Mouse (Mus musculus) left cerebral cortex, postnatal 4 days (tissue): Measurements from ENCODE around the gene Supt6. TPM values are rescaled to one million over a fixed set of nuclear protein-coding genes. Genes with fewer than 3 reads are reported as not detected.

Experiments
- DNase-seq: peaks from one replicate; pipeline ENCODE4 v3.0.0-alpha.2; 2022
- intact Hi-C: fragments of 180-260 bp; cut with DNase I; formaldehyde crosslinking; loops from one replicate; pipeline ENCODE4 v1.15.1; 2025
- total RNA-seq, 2 experiments: library from RNA; stranded (reverse); gene quantifications; 2 replicates each; pipeline ENCODE4 v1.2.3; 2021

Supt6 gene
- total RNA-seq, 2 experiments from 2014 or later: 72.5 to 75.1 TPM

GRCm38 (mm10) chr11:78168541-78169468 lies 77.0 kb downstream of the Supt6 start:
- no peak for DNase-seq
- intact Hi-C loops: no loop called here

- intact Hi-C loops: no loop called here
- no peak for DNase-seq
Measured at GRCm38 (mm10) chr11:78167257-78167959, 78.4 kb downstream of the Supt6 start.

- intact Hi-C loops: no loop called here
- DNase-seq: no peak
Measured at GRCm38 (mm10) chr11:78166640-78167039, 79.1 kb downstream of the Supt6 start.

- intact Hi-C loops: no loop called here
Measured at GRCm38 (mm10) chr11:78166161-78166560, 79.6 kb downstream of the Supt6 start.

GRCm38 (mm10) chr11:78165761-78166109 lies 80.1 kb downstream of the Supt6 start:
- DNase-seq: peak; percentile 57
- intact Hi-C loops: no loop called here

More at GRCm38 (mm10) chr11:78166161-78166560, 79.6 kb downstream of the Supt6 start:
- DNase-seq: no peak

GRCm38 (mm10) chr11:78164924-78165760 lies 80.6 kb downstream of the Supt6 start, which contains the start of gene Traf4:
Traf4 (minus strand) TSS chr11:78165589.
- intact Hi-C loops: no loop called here
- peak; percentile 88 for DNase-seq

GRCm38 (mm10) chr11:78164604-78164923 lies 81.2 kb downstream of the Supt6 start:
- DNase-seq: no peak
- intact Hi-C loops: no loop called here

GRCm38 (mm10) chr11:78163681-78164603 lies 81.8 kb downstream of the Supt6 start:
- intact Hi-C loops: no loop called here

GRCm38 (mm10) chr11:78163045-78163444 lies 82.7 kb downstream of the Supt6 start:
- no peak for DNase-seq
- intact Hi-C loops: no loop called here

More at GRCm38 (mm10) chr11:78163681-78164603, 81.8 kb downstream of the Supt6 start:
- peak; percentile 68 for DNase-seq

- intact Hi-C loops: no loop called here
- DNase-seq: peak; percentile 86
Measured at GRCm38 (mm10) chr11:78162504-78162903, 83.3 kb downstream of the Supt6 start.

- intact Hi-C loops: no loop called here
- DNase-seq: peak; percentile 73
Measured at GRCm38 (mm10) chr11:78161968-78162367, 83.8 kb downstream of the Supt6 start.

GRCm38 (mm10) chr11:78161169-78161568 lies 84.6 kb downstream of the Supt6 start:
- DNase-seq: no peak
- intact Hi-C loops: no loop called here

- DNase-seq: no peak
Measured at GRCm38 (mm10) chr11:78160675-78161074, 85.1 kb downstream of the Supt6 start.

GRCm38 (mm10) chr11:78160171-78160570 lies 85.6 kb downstream of the Supt6 start:
- intact Hi-C loops: no loop called here
- DNase-seq: no peak

More at GRCm38 (mm10) chr11:78160675-78161074, 85.1 kb downstream of the Supt6 start:
- intact Hi-C loops: no loop called here

GRCm38 (mm10) chr11:78159557-78159956 lies 86.2 kb downstream of the Supt6 start:
- intact Hi-C loops: no loop called here
- DNase-seq: no peak

GRCm38 (mm10) chr11:78159096-78159495 lies 86.7 kb downstream of the Supt6 start:
- DNase-seq: peak; percentile 74
- intact Hi-C loops: no loop called here
